Mouse (Mus musculus) limb, embryonic 13.5 days (tissue): ENCODE measurements around the gene Mcrip2. TPM values are rescaled to one million over a fixed set of nuclear protein-coding genes. Genes with fewer than 3 reads are reported as not detected.
"Not testable (repeated sequence)": the region's sequence is repeated elsewhere in the genome, so short reads cannot be mapped to it uniquely, and the experiment has no call there.

ENCODE experiments used
- ATAC-seq: fragments of 200-750 bp; cut with Nextera tagmentation; 2 replicates; pipeline ENCODE4 v1.8.0; 2017; ENCODE audit warnings: low read depth, moderate number of reproducible peaks, moderate TSS enrichment; ENCODE audit not compliant: low FRiP score
- H3K27ac ChIP-seq: fragments of 300-500 bp; sonication (generic); 2 replicates; pipeline ENCODE4 v1.5.1; 2015; ENCODE audit warnings: inconsistent platforms, mild to moderate bottlenecking, moderate library complexity
- H3K27me3 ChIP-seq: fragments of 300-500 bp; sonication (generic); 2 replicates; pipeline ENCODE4 v1.6.1; 2015; ENCODE audit warnings: mild to moderate bottlenecking, inconsistent platforms
- H3K36me3 ChIP-seq: fragments of 300-500 bp; sonication (generic); 2 replicates; pipeline ENCODE4 v1.6.1; 2015; ENCODE audit warnings: inconsistent platforms, mild to moderate bottlenecking, moderate library complexity
- H3K4me1 ChIP-seq: fragments of 300-500 bp; sonication (generic); 2 replicates; pipeline ENCODE4 v1.6.1; 2015; ENCODE audit warnings: inconsistent platforms
- H3K4me2 ChIP-seq: fragments of 300-500 bp; sonication (generic); replicated peaks from 2 replicates; pipeline ENCODE4 v1.6.1; 2015; ENCODE audit warnings: inconsistent platforms, mild to moderate bottlenecking, moderate library complexity
- H3K4me3 ChIP-seq: fragments of 300-500 bp; sonication (generic); 2 replicates; pipeline ENCODE4 v1.5.1; 2015; ENCODE audit warnings: moderate library complexity, mild to moderate bottlenecking, inconsistent platforms
- H3K9ac ChIP-seq: fragments of 300-500 bp; sonication (generic); 2 replicates; pipeline ENCODE4 v1.6.1; 2015; ENCODE audit warnings: mild to moderate bottlenecking, inconsistent platforms
- H3K9me3 ChIP-seq: fragments of 300-500 bp; sonication (generic); 2 replicates; pipeline ENCODE4 v1.6.1; 2016; ENCODE audit warnings: inconsistent platforms
- WGBS: fragments of 180-500 bp; shearing (Covaris S2); methylation state at CpG from one replicate; pipeline ENCODE4 v1.1.7; 2015; 5-methylcytosine and 5-hydroxymethylcytosine counted together
- polyA plus RNA-seq: library from polyadenylated mRNA; unstranded; fragments of >200 nt; fragmentation: Nextera tagmentation; extraction: Ambion mirVana; gene quantifications from 2 replicates; pipeline ENCODE4 v1.2.1, GENCODE M21; 2015

Gene Mcrip2
- polyA plus RNA-seq, 1 experiment from 2014 or later, result 12.2 TPM

DNA sequence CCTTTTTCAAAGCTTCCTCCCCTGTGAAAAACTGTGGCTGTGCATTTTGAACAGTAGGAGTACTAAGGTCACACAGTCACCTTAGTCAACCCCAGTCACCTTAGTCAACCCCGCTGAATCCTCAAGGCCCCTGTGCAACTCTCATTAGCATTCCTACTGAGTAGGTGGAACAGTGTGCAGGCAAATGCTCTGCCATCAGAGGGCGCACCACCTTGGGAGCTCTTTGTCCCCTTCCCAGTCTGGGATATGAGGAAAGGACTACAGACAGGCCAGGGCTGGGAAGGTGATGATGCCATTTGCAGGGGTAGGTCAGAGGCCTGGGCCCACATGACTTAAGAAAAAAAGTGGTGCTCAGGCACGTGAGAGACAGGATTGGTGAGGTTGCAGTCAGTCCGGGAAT is 10.7 kb upstream of the Mcrip2 start:
- Histone ChIP-seq H3K36me3 (peaks cover 52% of the 10 kb centered on the region), H3K27me3 (no peaks in the 10 kb centered on the region), H3K4me3 (no peak overlapping the region), H3K27ac (no peak overlapping the region), H3K4me1 (peaks cover 37% of the 10 kb centered on the region), H3K4me2 (no peak overlapping the region), H3K9ac (no peak overlapping the region), H3K9me3 (no peaks in the 10 kb centered on the region)
- ATAC-seq, result no peak
- 56% methylated on average over 4 of the region's 4 CpGs for WGBS

DNA sequence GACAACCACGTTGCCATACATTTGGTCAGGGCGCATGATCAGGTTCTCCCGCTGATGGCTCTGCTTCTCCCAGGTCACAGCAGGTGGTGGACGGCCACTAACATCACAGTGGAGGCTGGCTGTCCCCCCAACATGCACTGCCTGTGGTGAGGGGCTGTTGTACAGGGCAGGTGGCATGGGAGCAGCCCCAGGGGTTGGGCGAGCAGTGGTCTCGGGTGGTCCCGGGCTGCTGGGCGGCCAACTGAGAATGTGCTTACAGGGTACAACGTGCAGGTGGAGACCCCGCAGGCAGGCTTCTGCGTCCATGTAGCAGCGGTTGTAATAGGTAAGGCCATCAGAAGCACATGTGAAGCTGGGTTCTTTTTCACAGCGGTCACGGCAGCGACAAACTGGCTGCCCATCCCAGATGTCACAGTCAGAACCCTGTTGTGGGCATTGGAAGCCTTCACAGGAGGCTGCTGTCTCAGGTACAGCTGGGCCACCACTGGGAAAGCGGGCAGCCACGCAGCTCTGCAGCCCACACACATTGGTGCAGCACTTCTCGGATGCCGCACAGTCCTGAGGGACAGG is 10.1 kb upstream of the Mcrip2 start:
- WGBS, result 91% methylated on average over 19 of the region's 19 CpGs
- Histone ChIP-seq H3K4me2 (no peak overlapping the region), H3K4me3 (no peak overlapping the region), H3K9ac (no peak overlapping the region), H3K27ac (no peak overlapping the region), H3K9me3 (no peaks in the 10 kb centered on the region), H3K36me3 (peaks cover 46% of the 10 kb centered on the region), H3K4me1 (peaks cover 42% of the 10 kb centered on the region), H3K27me3 (no peaks in the 10 kb centered on the region)
- ATAC-seq, result no peak

DNA sequence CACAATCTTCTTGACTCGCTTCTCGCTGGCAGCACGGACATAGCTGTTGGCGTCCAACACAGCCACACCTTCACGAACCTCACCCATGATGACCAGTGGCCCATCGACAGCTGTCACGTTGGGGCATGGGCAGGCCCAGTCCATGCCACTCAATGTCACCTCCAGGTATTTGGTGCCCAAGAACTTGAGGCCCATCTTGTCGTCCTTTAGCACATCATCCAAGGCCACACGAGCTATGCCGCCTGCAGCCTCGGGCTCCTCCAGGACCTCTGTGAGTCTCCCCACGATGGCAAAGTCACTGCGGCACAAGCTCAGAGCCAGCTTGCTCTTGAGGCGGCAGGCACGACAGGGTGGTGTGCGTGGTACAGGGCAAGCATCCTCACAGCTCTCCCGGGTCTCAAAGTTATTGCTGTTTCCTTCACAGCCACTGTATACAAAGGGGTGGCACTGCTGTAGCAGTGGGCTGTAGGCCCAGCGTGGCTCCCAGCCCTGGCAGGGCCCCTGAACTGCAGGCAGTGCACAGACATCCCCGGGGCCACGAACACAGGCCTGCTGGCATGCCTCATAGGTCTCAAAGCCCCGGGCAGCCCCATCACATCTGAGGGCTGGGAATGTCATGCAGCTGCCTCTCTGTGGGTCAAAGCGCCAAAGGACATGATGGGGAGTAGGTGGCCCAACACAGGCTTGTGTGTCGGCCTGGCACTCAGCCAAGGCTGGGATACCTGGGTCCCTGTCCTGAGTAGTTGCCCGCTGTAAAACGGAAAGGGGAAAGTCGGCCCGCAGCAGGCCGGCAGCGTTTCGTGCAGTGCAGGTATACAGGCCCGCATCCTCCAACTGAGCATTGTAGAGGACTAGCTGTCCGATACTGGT is 9.4 kb upstream of the Mcrip2 start:
- H3K4me1 ChIP-seq, result peaks cover 42% of the 10 kb centered on the region
- H3K27me3 ChIP-seq, result no peaks in the 10 kb centered on the region
- no peak for ATAC-seq
- H3K27ac ChIP-seq, result no peak overlapping the region
- H3K9me3 ChIP-seq, result no peaks in the 10 kb centered on the region
- H3K36me3 ChIP-seq, result peaks cover 39% of the 10 kb centered on the region
- H3K4me3 ChIP-seq, result no peak overlapping the region
- no peak overlapping the region for H3K9ac ChIP-seq
- H3K4me2 ChIP-seq, result no peak overlapping the region
- 93% methylated on average over 32 of the region's 32 CpGs for WGBS

DNA sequence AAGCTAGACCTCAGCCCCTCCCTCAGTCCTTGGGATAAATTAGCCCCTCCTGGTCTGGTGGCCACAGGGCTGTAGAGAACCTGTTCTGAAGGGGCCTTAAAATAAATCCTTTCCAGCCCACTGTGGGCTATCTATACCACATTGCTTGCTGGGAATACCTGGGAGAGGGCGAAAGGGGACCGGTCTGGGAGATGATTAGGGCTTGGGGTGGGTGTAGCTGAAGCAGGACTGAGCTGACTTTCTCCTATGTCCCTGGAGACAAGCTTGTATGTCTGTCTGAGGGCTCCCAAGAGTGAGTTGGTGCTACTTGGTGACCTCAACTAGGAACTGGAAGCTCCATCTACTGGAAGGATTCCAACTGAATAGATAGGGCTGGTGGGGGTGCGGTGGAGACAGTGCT is 8.5 kb upstream of the Mcrip2 start:
- no peak overlapping the region for H3K9ac ChIP-seq
- peaks cover 29% of the 10 kb centered on the region for H3K36me3 ChIP-seq
- no peak overlapping the region for H3K4me3 ChIP-seq
- no peaks in the 10 kb centered on the region for H3K9me3 ChIP-seq
- H3K4me1 ChIP-seq, result peaks cover 38% of the 10 kb centered on the region
- H3K4me2 ChIP-seq, result 0 out of 2 replicates have a peak overlapping the region, but pooled peaks have one; percentile 96
- H3K27me3 ChIP-seq, result no peaks in the 10 kb centered on the region
- no peak for ATAC-seq
- 89% methylated on average over 3 of the region's 3 CpGs for WGBS
- no peak overlapping the region for H3K27ac ChIP-seq

DNA sequence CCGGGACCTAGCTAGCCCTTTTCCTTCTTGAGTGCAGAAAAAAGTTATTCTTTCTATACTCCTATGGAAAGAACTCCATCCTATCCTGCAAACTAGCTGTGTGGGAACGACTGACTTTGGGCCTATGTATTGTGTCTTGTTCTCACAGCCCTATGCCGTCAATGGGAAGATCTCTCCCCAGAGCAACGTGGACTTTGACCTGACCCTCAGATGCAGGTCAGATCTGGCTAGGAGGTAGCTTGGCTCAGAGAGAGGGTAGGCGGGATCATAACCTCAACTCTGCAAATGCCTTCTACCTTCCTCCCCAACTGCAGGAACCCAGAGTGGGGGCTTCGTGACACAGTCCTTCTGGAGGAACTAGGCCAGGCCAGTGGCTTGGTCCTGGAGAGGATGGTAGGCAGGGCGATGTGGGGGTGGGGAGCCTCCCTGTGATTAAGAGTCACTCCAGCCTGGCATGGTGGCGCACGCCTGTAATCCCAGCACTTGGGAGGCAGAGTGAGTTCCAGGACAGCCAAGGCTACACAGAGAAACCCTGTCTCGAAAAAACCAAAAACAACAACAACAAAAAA is 7.9 kb upstream of the Mcrip2 start:
- Histone ChIP-seq H3K27ac (no peak overlapping the region), H3K27me3 (no peaks in the 10 kb centered on the region), H3K9me3 (no peaks in the 10 kb centered on the region), H3K4me1 (peaks cover 34% of the 10 kb centered on the region), H3K4me2 (peak overlapping the region; percentile 96), H3K36me3 (peaks cover 23% of the 10 kb centered on the region), H3K9ac (peak overlapping the region; percentile 84), H3K4me3 (peak overlapping the region; percentile 76)
- WGBS, result 70% methylated on average over 10 of the region's 10 CpGs
- ATAC-seq, result no peak

DNA sequence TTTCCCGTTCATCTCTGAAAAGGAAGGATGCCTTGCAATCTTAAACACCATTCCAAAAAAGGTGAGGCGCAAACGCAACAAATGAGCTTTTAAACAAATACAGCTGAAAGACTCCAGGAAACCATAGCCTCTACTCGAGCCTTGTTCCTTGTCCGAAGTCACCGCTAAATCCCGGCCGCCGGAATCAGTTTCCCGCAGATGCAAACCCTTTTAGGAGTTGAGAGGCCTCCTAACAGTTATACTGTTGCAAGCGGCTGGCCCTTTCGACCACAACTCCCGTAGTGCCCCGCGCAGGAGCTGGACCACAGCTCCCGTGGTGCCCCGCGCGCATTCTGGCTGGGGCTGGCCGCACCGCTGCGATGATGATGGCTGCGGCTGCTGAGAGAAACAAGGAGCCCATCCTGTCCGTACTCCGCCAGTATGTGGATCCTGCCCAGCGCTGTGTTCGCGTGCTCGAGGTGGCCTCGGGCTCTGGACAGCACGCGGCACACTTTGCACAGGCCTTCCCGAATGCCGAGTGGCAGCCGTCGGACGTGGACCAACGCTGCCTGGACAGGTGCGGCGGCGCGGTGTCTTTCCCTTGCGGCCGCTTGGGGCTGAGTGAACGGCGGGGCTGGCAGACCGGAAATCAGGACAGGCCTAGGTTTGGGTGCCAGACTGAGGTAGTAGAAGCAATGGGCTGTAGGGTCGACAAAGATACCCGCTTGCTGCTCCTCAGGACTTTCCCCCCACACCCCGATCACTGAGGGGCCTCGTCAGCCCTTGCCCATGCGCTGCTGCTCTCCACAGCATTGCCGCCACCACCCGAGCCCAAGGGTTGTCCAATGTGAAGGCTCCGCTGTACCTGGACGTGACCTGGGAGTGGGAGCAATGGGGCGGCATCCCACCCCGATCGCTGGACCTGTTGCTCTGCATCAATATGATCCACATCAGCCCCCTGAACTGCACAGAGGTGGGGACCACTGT is 6.9 kb upstream of the Mcrip2 start:
- no peaks in the 10 kb centered on the region for H3K9me3 ChIP-seq
- peak overlapping the region; percentile 94 for H3K27ac ChIP-seq
- peaks cover 26% of the 10 kb centered on the region for H3K4me1 ChIP-seq
- peak overlapping the region; percentile 76 for H3K4me3 ChIP-seq
- ATAC-seq, result peak; percentile 92
- peak overlapping the region; percentile 96 for H3K4me2 ChIP-seq
- peaks cover 23% of the 10 kb centered on the region for H3K36me3 ChIP-seq
- no peaks in the 10 kb centered on the region for H3K27me3 ChIP-seq
- whole genome bisulfite sequencing, result 2% methylated on average over 59 of the region's 59 CpGs
- H3K9ac ChIP-seq, result peak overlapping the region; percentile 84

DNA sequence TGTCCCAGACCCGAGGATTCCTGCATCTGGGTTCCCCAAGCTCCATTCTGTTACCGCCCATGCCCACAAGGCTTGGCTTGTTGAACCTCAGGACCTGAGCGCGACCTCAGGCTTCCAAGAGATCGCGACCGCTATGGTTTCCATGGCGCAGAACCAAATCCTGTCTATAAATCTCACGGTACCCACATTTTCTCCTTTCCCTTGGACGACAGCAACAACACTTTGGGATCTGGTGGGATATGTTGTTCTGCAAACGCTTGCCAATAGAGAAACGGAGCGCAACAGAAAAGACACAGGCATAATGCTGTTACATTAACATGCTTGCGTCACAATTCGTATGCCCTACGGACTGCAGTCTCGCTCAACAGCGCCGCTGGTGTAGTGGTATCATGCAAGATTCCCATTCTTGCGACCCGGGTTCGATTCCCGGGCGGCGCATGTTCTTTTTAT is 6.2 kb upstream of the Mcrip2 start, which contains the start of gene Mettl26:
TSS of gene Mettl26 (plus strand) at position 354 of the 450 bp plus-strand sequence.
- peak; percentile 79 for ATAC-seq
- peaks cover 22% of the 10 kb centered on the region for H3K36me3 ChIP-seq

DNA sequence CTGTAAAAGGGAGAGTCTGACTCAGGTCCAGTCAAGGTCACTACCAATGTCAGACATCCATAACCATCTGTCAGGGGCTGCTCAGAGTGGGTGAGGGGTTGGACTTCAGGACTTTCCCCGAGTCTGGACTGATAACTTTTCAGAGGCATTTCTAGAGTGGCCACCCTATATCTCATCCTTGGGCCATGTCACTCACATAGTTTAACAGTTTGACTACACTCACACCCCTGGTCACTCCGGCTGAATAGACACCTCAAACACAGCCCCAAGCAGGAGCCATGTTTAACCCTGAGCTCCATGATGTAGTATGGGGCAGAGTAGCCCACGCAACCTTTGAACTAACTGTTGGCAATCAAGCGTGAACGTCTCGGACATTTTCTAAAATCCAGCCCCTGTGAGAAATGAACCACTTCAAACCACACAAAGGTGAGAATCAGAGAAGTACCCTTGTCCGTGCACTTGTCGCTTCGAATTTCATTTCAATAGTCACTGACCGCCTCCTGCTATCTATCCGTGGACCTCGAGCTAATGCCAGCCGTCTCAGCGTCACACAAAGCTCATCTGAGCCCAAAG is 5.7 kb upstream of the Mcrip2 start:
- Histone ChIP-seq H3K9ac (peak overlapping the region; percentile 84), H3K9me3 (no peaks in the 10 kb centered on the region), H3K27ac (peak overlapping the region; percentile 94), H3K27me3 (no peaks in the 10 kb centered on the region), H3K4me2 (peak overlapping the region; percentile 96), H3K4me3 (peak overlapping the region; percentile 76), H3K36me3 (peaks cover 17% of the 10 kb centered on the region), H3K4me1 (peaks cover 23% of the 10 kb centered on the region)
- no peak for ATAC-seq
- 10% methylated on average over 14 of the region's 14 CpGs for WGBS

More for the DNA sequence above, 6.2 kb upstream of the Mcrip2 start, which contains the start of gene Mettl26:
- H3K9ac ChIP-seq, result peak within 1 kb of the TSS; percentile 84
- H3K4me2 ChIP-seq, result peak within 1 kb of the TSS; percentile 96
- H3K4me1 ChIP-seq, result peaks cover 23% of the 10 kb centered on the region
- H3K27ac ChIP-seq, result peak within 1 kb of the TSS; percentile 94
- peak within 1 kb of the TSS; percentile 76 for H3K4me3 ChIP-seq
- H3K9me3 ChIP-seq, result no peaks in the 10 kb centered on the region
- no peaks in the 10 kb centered on the region for H3K27me3 ChIP-seq
- 0% methylated on average over 25 of the region's 25 CpGs for WGBS

DNA sequence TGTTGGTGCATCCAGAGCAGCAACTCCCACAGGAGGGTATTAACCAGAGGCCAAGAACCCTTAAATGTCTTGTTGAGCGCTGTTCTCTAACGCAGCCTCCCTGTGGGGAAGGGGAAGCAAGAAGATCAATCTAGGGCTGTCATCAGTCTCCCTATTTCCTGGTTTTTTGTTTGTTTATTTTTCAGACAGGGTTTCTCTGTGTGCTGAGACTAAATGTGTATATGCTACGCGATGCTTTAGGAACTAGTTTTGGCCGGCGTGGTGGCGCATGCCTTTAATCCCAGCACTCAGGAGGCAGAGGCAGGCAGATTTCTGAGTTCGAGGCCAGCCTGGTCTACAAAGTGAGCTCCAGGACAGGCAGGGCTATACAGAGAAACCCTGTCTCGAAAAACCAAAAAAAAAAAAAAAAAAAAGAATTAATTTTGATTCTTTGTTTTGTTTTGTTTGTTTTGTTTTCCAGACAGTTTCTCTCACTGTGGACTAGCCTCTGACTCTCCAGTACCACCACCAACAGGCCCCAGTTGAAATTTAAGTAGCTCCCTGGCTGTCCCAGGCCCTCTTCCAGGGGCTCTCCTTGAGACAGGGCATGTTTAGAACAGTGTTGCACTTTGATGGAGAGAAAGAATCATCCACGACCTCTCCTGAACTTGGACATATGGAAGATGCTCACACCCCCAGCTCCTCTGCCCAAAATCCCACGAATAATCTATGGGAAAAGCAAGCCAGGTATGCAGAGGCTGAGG is 5.0 kb upstream of the Mcrip2 start:
- Histone ChIP-seq H3K9me3 (no peaks in the 10 kb centered on the region), H3K9ac (no peak overlapping the region), H3K4me3 (peak overlapping the region; percentile 76), H3K27ac (0 out of 2 replicates have a peak overlapping the region, but pooled peaks have one; percentile 94), H3K4me2 (peak overlapping the region; percentile 96), H3K27me3 (no peaks in the 10 kb centered on the region), H3K4me1 (peaks cover 28% of the 10 kb centered on the region), H3K36me3 (peaks cover 10% of the 10 kb centered on the region)
- 81% methylated on average over 11 of the region's 11 CpGs for WGBS
- no peak for ATAC-seq

DNA sequence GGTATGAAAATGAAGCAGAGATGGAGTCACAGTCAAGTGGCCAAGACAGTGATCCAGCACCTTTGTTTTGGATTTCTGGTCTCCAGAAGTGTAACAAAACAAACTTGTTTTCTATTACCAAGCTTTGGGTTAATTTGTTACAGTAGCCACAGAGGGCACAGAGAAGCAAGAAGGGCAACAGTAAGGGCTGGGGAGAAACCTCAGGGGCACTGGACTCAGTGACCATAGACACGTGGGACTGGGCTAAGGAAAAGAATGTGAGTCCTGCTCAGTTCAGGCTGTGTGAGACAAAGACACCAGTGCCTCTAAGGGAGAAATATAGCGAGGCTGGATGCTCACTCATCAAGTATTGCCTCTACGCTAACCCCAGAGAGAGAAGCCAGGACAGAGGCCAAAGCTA is 4.1 kb upstream of the Mcrip2 start:
- 77% methylated on average over 3 of the region's 3 CpGs for WGBS
- Histone ChIP-seq H3K36me3 (peaks cover 1% of the 10 kb centered on the region), H3K27ac (no peak overlapping the region), H3K27me3 (no peaks in the 10 kb centered on the region), H3K4me3 (no peak overlapping the region), H3K4me2 (no peak overlapping the region), H3K9me3 (no peaks in the 10 kb centered on the region), H3K9ac (no peak overlapping the region), H3K4me1 (peaks cover 34% of the 10 kb centered on the region)
- ATAC-seq, result no peak

DNA sequence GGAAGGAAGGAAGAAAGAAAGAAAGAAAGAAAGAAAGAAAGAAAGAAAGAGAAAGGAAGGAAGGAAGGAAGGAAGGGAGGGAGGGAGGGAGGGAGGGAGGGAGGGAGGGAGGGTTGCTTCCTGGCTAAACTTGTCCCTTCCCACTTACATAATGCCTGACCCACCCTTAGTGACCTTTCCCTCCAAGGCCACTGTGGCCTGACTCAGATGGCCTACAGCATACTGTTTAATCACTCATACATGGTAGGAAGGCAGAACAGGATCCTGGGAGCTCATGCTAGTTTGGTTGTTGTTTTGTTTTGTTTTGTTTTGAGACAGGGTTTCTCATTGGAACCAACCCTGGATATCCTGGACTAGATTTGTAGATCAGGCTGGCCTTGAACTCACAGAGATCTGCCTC is 3.0 kb upstream of the Mcrip2 start:
- not testable (repeated sequence) for ATAC-seq

More for the DNA sequence above, 3.0 kb upstream of the Mcrip2 start:
- not testable (repeated sequence) for H3K4me3 ChIP-seq, H3K9ac ChIP-seq, H3K9me3 ChIP-seq, H3K27me3 ChIP-seq, H3K4me2 ChIP-seq, H3K36me3 ChIP-seq, H3K27ac ChIP-seq
- peaks cover 31% of the 10 kb centered on the region for H3K4me1 ChIP-seq
